Mouse (Mus musculus): Measurements from ENCODE around the gene Rbpjl. TPM values are rescaled to one million over a fixed set of nuclear protein-coding genes. Genes with fewer than 3 reads are reported as not detected.

The Rbpjl gene
- total and polyA plus RNA-seq, 3 experiments: 0.11 TPM; not detected in 2

DNA sequence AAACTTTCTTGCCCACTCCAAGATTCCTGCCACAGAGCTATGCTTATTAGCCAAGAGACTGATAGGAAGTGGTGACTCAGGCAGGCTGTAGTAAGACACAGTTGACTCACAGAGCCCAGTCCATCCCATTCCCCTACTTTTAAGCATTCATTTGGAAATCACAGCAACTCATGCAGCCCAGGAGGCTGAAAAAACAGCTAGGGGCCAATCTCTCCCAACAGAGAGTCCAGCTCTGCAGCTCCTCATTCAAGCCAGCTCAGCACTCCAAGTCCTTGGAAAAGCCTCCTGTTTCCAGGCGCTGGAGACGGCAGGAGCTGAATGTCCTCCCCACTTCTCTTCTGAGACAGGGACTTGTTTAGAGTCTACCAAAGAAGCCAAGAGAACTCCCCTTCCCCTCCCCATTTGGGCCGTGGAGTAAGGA is 36.1 kb downstream of the Rbpjl start:
- no peaks in the 10 kb centered on the region for H3K36me3 ChIP-seq (replicated peaks)
- no peak for TF ChIP-seq POLR2AphosphoS5 (IDR thresholded peaks at IDR 0.05; ENCODE audit: insufficient replicate concordance, low read depth, low read length)
- no peak for TF ChIP-seq GATA2 (IDR thresholded peaks at IDR 0.05; ENCODE audit: borderline replicate concordance, low read depth, low read length)
- no peak for TF ChIP-seq GATA1 (IDR thresholded peaks at IDR 0.05; ENCODE audit: borderline replicate concordance, low read length)
- no peak for TF ChIP-seq TAL1 (conservative IDR thresholded peaks at IDR 0.05; ENCODE audit: low read depth, low read length)
- TF ChIP-seq CTCF (IDR thresholded peaks at IDR 0.05; ENCODE audit: low read depth, low read length): no peak
- peaks cover 20% of the 10 kb centered on the region; the same call in 1 of the 2 replicates for H3K27me3 ChIP-seq (ENCODE audit: insufficient read depth, low read length)
- DNase-seq (ENCODE audit: low spot score) (no peak), ATAC-seq (ENCODE audit: extremely low read depth, insufficient number of reproducible peaks, low FRiP score, poor library complexity, severe bottlenecking) (no peak)
- H3K4me3 ChIP-seq (ENCODE audit: low read depth, low read length): no peak overlapping the region
- H3K4me1 ChIP-seq (ENCODE audit: insufficient read depth, low read depth, low read length): no peaks in the 10 kb centered on the region
- no peaks in the 10 kb centered on the region for H3K9me3 ChIP-seq (replicated peaks)

DNA sequence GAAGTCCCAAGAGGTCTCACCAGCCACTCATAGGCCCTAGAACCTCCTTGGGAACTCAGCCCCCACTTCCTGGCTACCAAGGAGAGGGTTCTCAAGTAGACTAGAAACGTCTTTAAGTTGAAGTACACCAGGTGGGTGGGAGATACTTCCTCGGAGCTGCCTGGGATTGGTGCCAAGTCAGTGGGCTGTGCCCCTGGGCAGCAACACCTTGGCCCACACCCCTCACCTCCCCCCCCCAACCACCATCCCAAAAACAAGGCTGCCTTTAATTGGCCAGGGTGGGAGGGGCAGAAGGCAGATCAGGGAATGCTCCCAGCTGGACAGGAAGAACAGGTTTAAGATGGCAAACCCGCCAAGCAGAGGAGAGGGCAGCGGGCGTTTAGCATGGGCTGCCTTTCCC is 37.4 kb downstream of the Rbpjl start:
- no peak overlapping the region for H3K4me3 ChIP-seq (ENCODE audit: low read depth, low read length)
- H3K9me3 ChIP-seq (replicated peaks): no peaks in the 10 kb centered on the region
- H3K4me1 ChIP-seq (ENCODE audit: insufficient read depth, low read depth, low read length): no peaks in the 10 kb centered on the region
- H3K36me3 ChIP-seq (replicated peaks): no peaks in the 10 kb centered on the region
- ATAC-seq (ENCODE audit: extremely low read depth, insufficient number of reproducible peaks, low FRiP score, poor library complexity, severe bottlenecking): no peak
- TF ChIP-seq CTCF (IDR thresholded peaks at IDR 0.05; ENCODE audit: low read depth, low read length) (no peak), POLR2AphosphoS5 (IDR thresholded peaks at IDR 0.05; ENCODE audit: insufficient replicate concordance, low read depth, low read length) (no peak), TAL1 (conservative IDR thresholded peaks at IDR 0.05; ENCODE audit: low read depth, low read length) (no peak), GATA2 (IDR thresholded peaks at IDR 0.05; ENCODE audit: borderline replicate concordance, low read depth, low read length) (no peak), GATA1 (IDR thresholded peaks at IDR 0.05; ENCODE audit: borderline replicate concordance, low read length) (no peak)
- peaks cover 20% of the 10 kb centered on the region; the same call in 1 of the 2 replicates for H3K27me3 ChIP-seq (ENCODE audit: insufficient read depth, low read length)
- no peak for DNase-seq (ENCODE audit: low spot score)

- no peak overlapping the region for H3K4me3 ChIP-seq (ENCODE audit: low read depth, low read length)
- no peaks in the 10 kb centered on the region for H3K9me3 ChIP-seq (replicated peaks)
- ATAC-seq (ENCODE audit: extremely low read depth, insufficient number of reproducible peaks, low FRiP score, poor library complexity, severe bottlenecking): no peak
- no peaks in the 10 kb centered on the region for H3K4me1 ChIP-seq (ENCODE audit: insufficient read depth, low read depth, low read length)
- no peaks in the 10 kb centered on the region for H3K36me3 ChIP-seq (replicated peaks)
- H3K27me3 ChIP-seq (ENCODE audit: insufficient read depth, low read length): peaks cover 18% of the 10 kb centered on the region; the same call in 1 of the 2 replicates
- DNase-seq (ENCODE audit: low spot score): no peak
- TF ChIP-seq GATA2 (IDR thresholded peaks at IDR 0.05; ENCODE audit: borderline replicate concordance, low read depth, low read length) (no peak), TAL1 (conservative IDR thresholded peaks at IDR 0.05; ENCODE audit: low read depth, low read length) (no peak), POLR2AphosphoS5 (IDR thresholded peaks at IDR 0.05; ENCODE audit: insufficient replicate concordance, low read depth, low read length) (no peak), GATA1 (IDR thresholded peaks at IDR 0.05; ENCODE audit: borderline replicate concordance, low read length) (no peak), CTCF (IDR thresholded peaks at IDR 0.05; ENCODE audit: low read depth, low read length) (no peak)
These were observed 38.2 kb downstream of the Rbpjl start for GRCm38 (mm10) chr2:164441155-164441554.

DNA sequence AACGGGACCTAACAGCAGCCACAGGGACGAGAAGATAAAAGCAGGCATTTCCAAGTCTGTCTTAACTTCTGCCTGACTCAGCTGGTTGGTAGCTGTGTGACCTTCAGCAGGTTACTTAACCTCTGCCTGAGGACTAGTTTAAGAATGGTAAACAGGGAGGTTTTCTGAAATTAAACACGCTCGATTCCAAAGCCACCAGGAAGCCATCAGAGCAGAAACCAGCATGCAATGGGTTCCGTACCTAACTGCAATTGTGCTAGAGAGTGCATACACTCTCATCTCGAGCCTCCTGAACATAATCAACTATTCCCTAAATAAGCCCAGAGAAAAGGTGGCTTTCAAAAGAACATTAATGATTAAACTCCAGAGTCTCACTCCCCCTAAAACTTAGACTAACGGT is 38.8 kb downstream of the Rbpjl start:
- H3K4me3 ChIP-seq (ENCODE audit: low read depth, low read length): no peak overlapping the region
- no peak for ATAC-seq (ENCODE audit: extremely low read depth, insufficient number of reproducible peaks, low FRiP score, poor library complexity, severe bottlenecking)
- H3K4me1 ChIP-seq (ENCODE audit: insufficient read depth, low read depth, low read length): no peaks in the 10 kb centered on the region
- TF ChIP-seq POLR2AphosphoS5 (IDR thresholded peaks at IDR 0.05; ENCODE audit: insufficient replicate concordance, low read depth, low read length) (no peak), CTCF (IDR thresholded peaks at IDR 0.05; ENCODE audit: low read depth, low read length) (no peak), TAL1 (conservative IDR thresholded peaks at IDR 0.05; ENCODE audit: low read depth, low read length) (no peak), GATA2 (IDR thresholded peaks at IDR 0.05; ENCODE audit: borderline replicate concordance, low read depth, low read length) (no peak), GATA1 (IDR thresholded peaks at IDR 0.05; ENCODE audit: borderline replicate concordance, low read length) (no peak)
- peaks cover 14% of the 10 kb centered on the region; the same call in 1 of the 2 replicates for H3K27me3 ChIP-seq (ENCODE audit: insufficient read depth, low read length)
- no peak for DNase-seq (ENCODE audit: low spot score)
- no peaks in the 10 kb centered on the region for H3K9me3 ChIP-seq (replicated peaks)
- H3K36me3 ChIP-seq (replicated peaks): no peaks in the 10 kb centered on the region

GRCm38 (mm10) chr2:164442315-164443050 is 39.5 kb downstream of the Rbpjl start:
- H3K4me1 ChIP-seq (ENCODE audit: insufficient read depth, low read depth, low read length): no peaks in the 10 kb centered on the region
- no peak for DNase-seq (ENCODE audit: low spot score)
- H3K36me3 ChIP-seq (replicated peaks): no peaks in the 10 kb centered on the region
- ATAC-seq (ENCODE audit: extremely low read depth, insufficient number of reproducible peaks, low FRiP score, poor library complexity, severe bottlenecking): no peak
- H3K27me3 ChIP-seq (ENCODE audit: insufficient read depth, low read length): peaks cover 12% of the 10 kb centered on the region; the same call in 1 of the 2 replicates
- no peaks in the 10 kb centered on the region for H3K9me3 ChIP-seq (replicated peaks)
- no peak overlapping the region for H3K4me3 ChIP-seq (ENCODE audit: low read depth, low read length)
- TF ChIP-seq GATA1 (IDR thresholded peaks at IDR 0.05; ENCODE audit: borderline replicate concordance, low read length) (no peak), GATA2 (IDR thresholded peaks at IDR 0.05; ENCODE audit: borderline replicate concordance, low read depth, low read length) (no peak), POLR2AphosphoS5 (IDR thresholded peaks at IDR 0.05; ENCODE audit: insufficient replicate concordance, low read depth, low read length) (no peak), CTCF (IDR thresholded peaks at IDR 0.05; ENCODE audit: low read depth, low read length) (no peak), TAL1 (conservative IDR thresholded peaks at IDR 0.05; ENCODE audit: low read depth, low read length) (no peak)

DNA sequence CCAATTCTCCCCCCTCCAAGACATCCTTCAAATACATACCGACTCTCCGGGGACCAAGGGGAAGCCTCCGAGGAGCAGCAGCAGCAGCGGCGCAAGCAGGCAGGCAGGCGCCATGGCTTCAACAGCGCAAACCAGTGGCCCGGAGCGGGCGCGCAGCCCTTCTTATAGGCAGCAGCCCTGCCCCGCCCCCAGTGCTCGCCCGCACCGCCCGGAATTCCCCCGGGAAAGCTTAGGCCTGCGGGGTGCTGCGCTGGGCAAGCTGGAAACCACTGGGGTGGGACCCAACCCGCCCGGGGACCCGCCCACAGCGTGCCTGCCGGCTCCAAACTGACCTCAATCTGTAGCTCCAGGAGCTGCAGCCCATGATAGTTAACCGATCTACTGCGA is 40.1 kb downstream of the Rbpjl start:
- Histone ChIP-seq H3K4me3 (ENCODE audit: low read depth, low read length) (no peak overlapping the region), H3K9me3 (replicated peaks) (no peaks in the 10 kb centered on the region), H3K36me3 (replicated peaks) (no peaks in the 10 kb centered on the region), H3K27me3 (ENCODE audit: insufficient read depth, low read length) (peaks cover 12% of the 10 kb centered on the region; the same call in 1 of the 2 replicates), H3K4me1 (ENCODE audit: insufficient read depth, low read depth, low read length) (no peaks in the 10 kb centered on the region)
- TF ChIP-seq CTCF (IDR thresholded peaks at IDR 0.05; ENCODE audit: low read depth, low read length): no peak
- TF ChIP-seq POLR2AphosphoS5 (IDR thresholded peaks at IDR 0.05; ENCODE audit: insufficient replicate concordance, low read depth, low read length): no peak
- TF ChIP-seq TAL1 (conservative IDR thresholded peaks at IDR 0.05; ENCODE audit: low read depth, low read length): no peak
- no peak for TF ChIP-seq GATA2 (IDR thresholded peaks at IDR 0.05; ENCODE audit: borderline replicate concordance, low read depth, low read length)
- TF ChIP-seq GATA1 (IDR thresholded peaks at IDR 0.05; ENCODE audit: borderline replicate concordance, low read length): no peak
- DNase-seq (ENCODE audit: low spot score) (no peak), ATAC-seq (ENCODE audit: extremely low read depth, insufficient number of reproducible peaks, low FRiP score, poor library complexity, severe bottlenecking) (no peak)

Data from G1E (cell line).